Mouse (Mus musculus) layer of hippocampus, adult 11-12 months (tissue): ENCODE data around the gene Gm15217.
A peak's percentile ranks its signal among the peaks of the same experiment; 100 is the strongest.

Experiments used
- DNase-seq: peaks from one replicate; pipeline ENCODE4 v3.0.0; 2022; ENCODE audit warnings: low spot score

Gm15217 gene

GRCm38 (mm10) chr14:46398091-46398695 lies 19.0 kb downstream of the Gm15217 start:
- DNase-seq: no peak

GRCm38 (mm10) chr14:46399925-46400324 lies 20.7 kb downstream of the Gm15217 start:
- no peak for DNase-seq

- DNase-seq: no peak
Measured at GRCm38 (mm10) chr14:46408319-46408718, 29.1 kb downstream of the Gm15217 start.

- peak; percentile 35 for DNase-seq
Measured at GRCm38 (mm10) chr14:46409016-46409415, 29.8 kb downstream of the Gm15217 start.

GRCm38 (mm10) chr14:46410557-46411120 lies 31.4 kb downstream of the Gm15217 start:
- DNase-seq: no peak

GRCm38 (mm10) chr14:46412497-46413000 lies 33.3 kb downstream of the Gm15217 start:
- no peak for DNase-seq

GRCm38 (mm10) chr14:46418371-46419097 lies 39.3 kb downstream of the Gm15217 start:
- DNase-seq: no peak

- no peak for DNase-seq
Measured at GRCm38 (mm10) chr14:46419269-46419668, 40.1 kb downstream of the Gm15217 start.

GRCm38 (mm10) chr14:46421823-46422222 lies 42.6 kb downstream of the Gm15217 start:
- DNase-seq: no peak

GRCm38 (mm10) chr14:46427251-46427650 lies 48.0 kb downstream of the Gm15217 start:
- no peak for DNase-seq

GRCm38 (mm10) chr14:46430231-46430630 lies 51.0 kb downstream of the Gm15217 start:
- no peak for DNase-seq
